Mouse (Mus musculus): ENCODE measurements around the gene Cacna1e.

The Cacna1e gene

DNA sequence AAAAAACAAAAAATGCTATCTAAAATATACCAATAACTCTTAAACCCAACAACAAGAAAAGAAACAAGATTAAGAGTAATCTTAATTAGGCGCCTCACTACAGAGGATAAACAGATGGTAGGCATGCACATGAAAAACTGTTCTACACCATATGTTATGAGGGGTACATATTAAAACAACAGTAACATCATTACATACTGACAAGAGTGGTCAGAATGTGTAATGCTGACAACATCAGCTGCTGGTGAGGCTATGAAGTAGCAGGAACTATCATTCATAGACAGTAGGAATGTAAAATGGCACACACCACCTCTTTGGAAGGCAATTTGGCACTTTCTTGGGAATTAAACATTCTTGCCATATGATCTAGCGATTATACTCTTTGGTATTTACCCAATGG is 363.6 kb downstream of the Cacna1e start:
- DNase-seq (ENCODE audit: low read depth, low spot score), result no peak

DNA sequence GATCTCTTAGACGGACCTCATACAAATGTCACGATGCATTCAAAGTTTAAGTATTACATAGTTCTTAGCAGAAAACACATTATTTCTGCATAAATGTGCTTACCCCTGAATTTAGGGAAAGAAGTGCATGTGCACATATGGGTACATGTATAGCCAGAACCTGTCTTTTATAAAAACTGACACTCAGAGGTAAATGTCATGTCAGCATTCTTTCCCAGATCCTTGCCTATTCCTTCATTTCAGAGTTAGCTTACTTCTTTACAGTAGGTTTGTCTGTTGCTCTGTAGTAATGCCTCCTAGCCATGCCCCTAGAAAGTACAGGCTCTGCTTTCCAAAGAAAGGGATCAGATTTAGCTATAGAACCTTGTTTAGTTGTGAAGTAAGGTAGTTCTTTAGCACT is 369.0 kb downstream of the Cacna1e start:
- no peak for DNase-seq (ENCODE audit: low read depth, low spot score)

DNA sequence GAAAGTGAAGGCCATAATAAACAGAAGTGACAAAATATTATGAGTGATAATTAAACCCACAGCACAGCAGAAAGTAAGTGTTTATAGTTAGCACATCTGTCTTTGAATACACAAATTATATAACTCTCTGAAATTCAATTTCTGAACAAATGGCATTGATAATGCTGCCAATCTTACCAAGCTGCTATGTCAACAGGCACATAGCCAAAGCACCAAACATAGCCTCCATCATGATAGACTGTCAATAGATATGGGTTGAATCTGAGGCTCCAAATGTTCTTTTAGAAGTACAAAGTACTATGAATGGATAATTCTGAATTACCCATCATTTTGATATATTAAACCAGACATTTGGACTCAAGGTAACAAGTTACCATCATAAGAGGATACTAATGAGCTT is 372.6 kb downstream of the Cacna1e start:
- no peak for DNase-seq (ENCODE audit: low read depth, low spot score)

GRCm38 (mm10) chr1:154504005-154504404 is 380.3 kb downstream of the Cacna1e start:
- DNase-seq (ENCODE audit: low read depth, low spot score), result no peak

DNA sequence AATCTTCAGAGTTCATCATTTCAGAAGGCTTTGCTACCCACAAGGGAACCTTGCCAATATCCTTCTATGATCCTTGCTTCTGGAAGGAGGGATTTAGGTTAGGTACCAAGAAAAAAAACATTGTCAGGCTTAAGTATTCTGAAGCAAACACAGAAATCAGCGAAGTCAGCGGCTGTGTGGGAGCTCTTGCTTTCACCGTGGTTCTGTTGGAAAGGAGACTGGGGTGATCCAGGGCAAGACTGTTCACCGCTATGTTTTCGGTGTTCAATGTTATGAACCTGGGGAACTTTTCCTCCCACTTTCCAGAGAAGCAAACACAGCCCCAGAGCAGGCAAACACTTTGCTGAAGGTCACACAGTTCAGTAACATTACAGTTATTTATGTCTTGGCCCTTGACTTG is 383.4 kb downstream of the Cacna1e start:
- no peak for DNase-seq (ENCODE audit: low read depth, low spot score)

DNA sequence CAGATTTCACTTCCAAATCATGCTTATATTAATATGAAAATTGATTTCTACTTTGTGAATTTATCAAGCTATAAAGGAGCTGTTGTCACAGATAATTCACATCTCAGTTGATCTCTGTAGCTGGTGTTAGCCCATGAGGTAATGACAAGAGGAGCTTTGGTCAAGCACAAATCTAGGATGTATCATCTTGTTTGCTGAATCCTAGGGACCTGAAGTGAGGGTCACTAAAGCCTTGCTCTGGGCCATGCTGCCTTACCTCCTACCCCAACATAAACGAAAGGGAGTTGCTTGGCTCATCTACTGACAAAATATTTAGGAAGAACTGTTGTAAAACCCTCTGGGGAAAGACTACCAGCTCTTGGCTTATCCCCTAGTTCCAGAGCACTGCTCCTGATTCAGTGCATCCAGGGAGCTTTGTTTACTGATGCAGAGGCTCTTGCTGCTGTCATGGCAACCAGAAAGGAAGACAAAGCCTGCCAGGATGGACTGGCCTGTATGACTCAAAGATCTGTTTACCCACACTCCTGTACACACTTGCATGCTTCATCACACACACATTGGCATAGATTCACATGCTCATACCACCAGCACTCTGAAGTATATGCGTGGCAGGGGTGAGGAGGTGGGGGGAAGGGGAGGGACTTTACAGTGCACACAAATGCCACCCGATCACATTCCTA is 384.0 kb downstream of the Cacna1e start:
- DNase-seq (ENCODE audit: low read depth, low spot score), result no peak

- no peak for DNase-seq (ENCODE audit: low read depth, low spot score)
Observed at GRCm38 (mm10) chr1:154498821-154499220, 385.5 kb downstream of the Cacna1e start.

- DNase-seq (ENCODE audit: low read depth, low spot score), result no peak
Observed at GRCm38 (mm10) chr1:154491071-154491470, 393.2 kb downstream of the Cacna1e start.

GRCm38 (mm10) chr1:154476671-154477070 is 407.6 kb downstream of the Cacna1e start:
- no peak for DNase-seq (ENCODE audit: low read depth, low spot score)

DNA sequence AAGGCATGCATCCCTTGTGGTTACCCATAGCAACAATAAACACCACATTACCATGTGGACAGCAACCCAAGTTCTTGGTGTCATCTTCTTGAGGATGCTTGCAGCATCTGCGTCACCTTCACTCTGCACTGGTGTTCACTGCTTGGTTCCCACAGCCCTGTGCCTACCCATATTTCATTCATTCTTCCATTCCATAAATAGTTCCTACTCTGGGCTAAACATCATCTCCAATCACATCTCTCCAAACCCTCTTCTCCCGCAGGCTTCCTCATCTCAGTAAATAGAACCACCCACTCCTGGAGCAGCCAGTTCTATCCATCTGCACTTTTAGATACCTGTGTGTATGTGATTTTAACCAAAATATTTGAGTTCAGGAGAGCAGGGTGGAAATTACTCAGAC is 408.6 kb downstream of the Cacna1e start:
- no peak for DNase-seq (ENCODE audit: low read depth, low spot score)

GRCm38 (mm10) chr1:154474156-154474555 is 410.1 kb downstream of the Cacna1e start:
- no peak for DNase-seq (ENCODE audit: low read depth, low spot score)

GRCm38 (mm10) chr1:154467265-154467664 is 417.0 kb downstream of the Cacna1e start:
- no peak for DNase-seq (ENCODE audit: low read depth, low spot score)

DNA sequence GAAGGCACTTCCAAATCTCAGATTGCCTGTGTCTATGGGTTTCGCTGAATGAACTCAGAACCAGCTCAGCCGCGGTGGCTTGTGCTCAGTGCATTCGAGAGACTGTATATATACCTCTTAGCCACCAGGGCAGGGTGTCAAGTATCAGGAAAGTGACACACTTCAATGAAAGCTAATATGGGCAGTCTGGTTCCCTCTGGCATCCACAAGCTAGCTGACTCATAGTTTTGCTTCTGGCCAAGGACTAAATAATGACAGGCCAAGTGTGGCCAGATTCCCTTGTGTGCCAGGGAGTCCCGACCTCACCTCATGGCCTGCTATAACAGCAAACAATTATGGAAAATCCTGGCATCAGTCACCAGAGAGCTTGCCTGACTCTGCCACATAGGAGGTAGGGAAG is 422.8 kb downstream of the Cacna1e start:
- no peak for DNase-seq (ENCODE audit: low read depth, low spot score)

GRCm38 (mm10) chr1:154460067-154460466 is 424.2 kb downstream of the Cacna1e start:
- no peak for DNase-seq (ENCODE audit: low read depth, low spot score)

DNA sequence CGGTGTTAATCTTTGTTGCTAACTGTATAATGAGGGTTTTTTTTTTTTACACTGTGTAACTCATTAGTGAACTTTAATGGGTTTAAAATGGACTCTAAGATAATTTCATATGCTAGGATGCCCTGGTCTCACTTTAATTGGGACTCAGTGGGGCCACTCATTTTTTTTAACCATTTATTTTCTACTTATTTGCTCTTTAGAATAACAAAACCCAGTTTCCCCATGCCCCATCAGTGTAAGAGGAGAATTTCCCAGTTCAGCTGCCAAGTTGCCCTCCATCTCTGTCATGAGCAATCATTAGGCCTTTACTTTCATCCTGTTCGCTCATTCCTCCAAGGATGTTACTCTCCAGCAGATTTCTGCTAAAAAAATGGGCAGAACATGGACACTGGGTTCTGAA is 425.7 kb downstream of the Cacna1e start:
- DNase-seq (ENCODE audit: low read depth, low spot score), result no peak

GRCm38 (mm10) chr1:154450799-154451198 is 433.5 kb downstream of the Cacna1e start:
- no peak for DNase-seq (ENCODE audit: low read depth, low spot score)

DNA sequence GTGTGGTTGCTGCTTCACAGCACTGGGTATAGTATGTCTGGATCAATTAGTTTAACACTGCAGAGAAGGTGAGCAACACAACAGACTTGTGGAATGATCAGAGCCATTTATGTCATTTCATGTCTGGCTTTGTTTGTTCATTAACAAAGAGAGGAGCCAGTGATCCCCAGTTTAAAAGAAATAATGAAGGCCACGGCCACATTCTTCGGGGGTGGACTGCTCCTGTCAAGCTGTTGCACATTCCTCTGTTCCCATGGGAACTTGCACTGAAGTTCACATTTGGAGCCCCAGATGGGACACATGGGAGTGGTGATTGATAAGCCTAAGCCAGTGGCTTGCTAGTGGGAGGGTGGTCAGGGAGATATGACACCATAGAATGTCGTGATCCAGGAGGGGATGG is 437.8 kb downstream of the Cacna1e start:
- no peak for DNase-seq (ENCODE audit: low read depth, low spot score)

DNA sequence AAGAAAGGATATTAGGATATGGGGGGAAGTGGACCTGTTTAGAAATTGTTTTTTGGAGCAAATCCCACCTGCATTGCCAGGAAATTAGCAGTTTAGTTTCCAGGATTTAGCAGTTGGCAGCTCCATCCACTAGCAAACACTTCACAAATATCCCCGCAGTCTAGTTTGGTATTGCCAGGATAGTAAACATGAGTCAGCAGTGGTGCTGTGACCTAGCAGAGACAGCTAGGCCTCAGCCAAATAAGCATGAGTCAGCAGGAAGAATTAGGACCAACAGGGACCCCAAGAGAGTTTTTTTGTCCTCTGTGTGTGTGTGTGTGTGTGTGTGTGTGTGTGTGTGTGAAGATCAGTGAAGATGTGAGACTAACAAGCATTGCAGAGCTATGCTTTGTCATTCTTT is 450.8 kb downstream of the Cacna1e start:
- DNase-seq (ENCODE audit: low read depth, low spot score), result no peak

GRCm38 (mm10) chr1:154433112-154433511 is 451.2 kb downstream of the Cacna1e start:
- no peak for DNase-seq (ENCODE audit: low read depth, low spot score)

- no peak for DNase-seq (ENCODE audit: low read depth, low spot score)
Observed at GRCm38 (mm10) chr1:154428276-154428675, 456.0 kb downstream of the Cacna1e start.

- DNase-seq (ENCODE audit: low read depth, low spot score), result no peak
Observed at GRCm38 (mm10) chr1:154418278-154418677, 466.0 kb downstream of the Cacna1e start.

GRCm38 (mm10) chr1:154416384-154417155 is 467.7 kb downstream of the Cacna1e start:
- DNase-seq (ENCODE audit: low read depth, low spot score), result no peak

- no peak for DNase-seq (ENCODE audit: low read depth, low spot score)
Observed at GRCm38 (mm10) chr1:154415826-154416225, 468.5 kb downstream of the Cacna1e start.
